Mouse (Mus musculus) kidney, embryonic 14.5 days (tissue): ENCODE data around the gene 1700023F06Rik. TPM values are rescaled to one million over a fixed set of nuclear protein-coding genes. Genes with fewer than 3 reads are reported as not detected.

Experiments
- polyA plus RNA-seq: library from polyadenylated mRNA; unstranded; fragments of >200 nt; fragmentation: Nextera tagmentation; extraction: Ambion mirVana; gene quantifications from 2 replicates; pipeline ENCODE4 v1.2.1, GENCODE M21; 2014

The 1700023F06Rik gene
- polyA plus RNA-seq, 1 experiment from 2014 or later, result 0.26 TPM

Other genes with a start within 250 kb of the 1700023F06Rik start
- 54.7 and 63.6 TPM in 2 replicates for gene Nmt1, start 180.4 kb downstream of the 1700023F06Rik start, polyA plus RNA-seq
- gene Dcakd, start 180.2 kb downstream of the 1700023F06Rik start, polyA plus RNA-seq, result 225 and 229 TPM in 2 replicates
- gene Plcd3, start 106.9 kb downstream of the 1700023F06Rik start, polyA plus RNA-seq, result 3.2 and 4.4 TPM in 2 replicates
- 15.8 and 16.9 TPM in 2 replicates for gene Acbd4, start 106.9 kb downstream of the 1700023F06Rik start, polyA plus RNA-seq
- gene Hexim1, start 92.3 kb downstream of the 1700023F06Rik start, polyA plus RNA-seq, result 7.1 and 8.9 TPM in 2 replicates
- 8.3 and 10.3 TPM in 2 replicates for gene Hexim2, start 76.1 kb downstream of the 1700023F06Rik start, polyA plus RNA-seq
- gene Fmnl1, start 37.5 kb downstream of the 1700023F06Rik start, polyA plus RNA-seq, result 1.1 and 4.0 TPM in 2 replicates
- gene Spata32, start 9.9 kb upstream of the 1700023F06Rik start, polyA plus RNA-seq, result not detected in 2 replicates
- gene Map3k14, start 58.9 kb upstream of the 1700023F06Rik start, polyA plus RNA-seq, result 3.3 and 4.8 TPM in 2 replicates
- gene Arhgap27, start 155.1 kb upstream of the 1700023F06Rik start, polyA plus RNA-seq, result 11.7 and 15.6 TPM in 2 replicates
- 5.0 and 8.9 TPM in 2 replicates for gene Plekhm1, start 204.1 kb upstream of the 1700023F06Rik start, polyA plus RNA-seq